Mouse (Mus musculus): ENCODE measurements at regions not wholly inside any gene's neighbourhood (a gene's known extent, or its start where the extent isn't known, plus 50 kb on each side); places are given as distances from the start of the nearest gene placed in this dataset.

- peak in 1 of 2 experiments; percentile 16 for DNase-seq (ENCODE audit: low spot score in 2 of 2)
Observed at GRCm38 (mm10) chr12:16141193-16141592, 324.5 kb upstream of the Trib2 start.

- DNase-seq (ENCODE audit: low spot score in 2 of 2): no peak
Observed at GRCm38 (mm10) chr12:16140511-16141110, 323.9 kb upstream of the Trib2 start.

- DNase-seq (ENCODE audit: low spot score in 2 of 2): no peak
Observed at GRCm38 (mm10) chr12:16139152-16139551, 322.4 kb upstream of the Trib2 start.

GRCm38 (mm10) chr12:16137801-16138200 lies 321.1 kb upstream of the Trib2 start:
- no peak for DNase-seq (ENCODE audit: low spot score in 2 of 2)

GRCm38 (mm10) chr12:16136214-16136671 lies 319.5 kb upstream of the Trib2 start:
- DNase-seq (ENCODE audit: low spot score in 2 of 2): no peak

GRCm38 (mm10) chr12:16135602-16136213 lies 319.0 kb upstream of the Trib2 start:
- DNase-seq (ENCODE audit: low spot score in 2 of 2): peak; percentile 58 to 80

GRCm38 (mm10) chr12:16134446-16134845 lies 317.7 kb upstream of the Trib2 start:
- no peak for DNase-seq (ENCODE audit: low spot score in 2 of 2)

- DNase-seq (ENCODE audit: low spot score in 2 of 2): no peak
Observed at GRCm38 (mm10) chr12:16133253-16133652, 316.5 kb upstream of the Trib2 start.

GRCm38 (mm10) chr12:16131740-16132077 lies 315.0 kb upstream of the Trib2 start:
- DNase-seq (ENCODE audit: low spot score in 2 of 2): no peak

- no peak for DNase-seq (ENCODE audit: low spot score in 2 of 2)
Observed at GRCm38 (mm10) chr12:16131028-16131739, 314.5 kb upstream of the Trib2 start.

GRCm38 (mm10) chr12:16130605-16131004 lies 313.9 kb upstream of the Trib2 start:
- no peak for DNase-seq (ENCODE audit: low spot score in 2 of 2)

GRCm38 (mm10) chr12:16129923-16130322 lies 313.2 kb upstream of the Trib2 start:
- DNase-seq (ENCODE audit: low spot score in 2 of 2): no peak

- no peak for DNase-seq (ENCODE audit: low spot score in 2 of 2)
Observed at GRCm38 (mm10) chr12:16129243-16129642, 312.5 kb upstream of the Trib2 start.

- DNase-seq (ENCODE audit: low spot score in 2 of 2): no peak
Observed at GRCm38 (mm10) chr12:16124906-16125305, 308.2 kb upstream of the Trib2 start.

- DNase-seq (ENCODE audit: low spot score in 2 of 2): no peak
Observed at GRCm38 (mm10) chr12:16122353-16123127, 305.8 kb upstream of the Trib2 start.

GRCm38 (mm10) chr12:16121787-16122186 lies 305.1 kb upstream of the Trib2 start:
- DNase-seq (ENCODE audit: low spot score in 2 of 2): no peak

- no peak for DNase-seq (ENCODE audit: low spot score in 2 of 2)
Observed at GRCm38 (mm10) chr12:16118710-16119109, 302.0 kb upstream of the Trib2 start.

GRCm38 (mm10) chr12:16106946-16107345 lies 290.2 kb upstream of the Trib2 start:
- DNase-seq (ENCODE audit: low spot score in 2 of 2): no peak

GRCm38 (mm10) chr12:16098840-16099239 lies 282.1 kb upstream of the Trib2 start:
- no peak for DNase-seq (ENCODE audit: low spot score in 2 of 2)

GRCm38 (mm10) chr12:16092643-16093042 lies 275.9 kb upstream of the Trib2 start:
- no peak for DNase-seq (ENCODE audit: low spot score in 2 of 2)

GRCm38 (mm10) chr12:16091336-16091735 lies 274.6 kb upstream of the Trib2 start:
- DNase-seq (ENCODE audit: low spot score in 2 of 2): no peak

- no peak for DNase-seq (ENCODE audit: low spot score in 2 of 2)
Observed at GRCm38 (mm10) chr12:16083176-16083575, 266.5 kb upstream of the Trib2 start.
